Mouse (Mus musculus) adrenal gland, postnatal 14 days (tissue): ENCODE results near the gene E130308A19Rik. TPM values are rescaled to one million over a fixed set of nuclear protein-coding genes. Genes with fewer than 3 reads are reported as not detected.
A peak's percentile ranks its signal among the peaks of the same experiment; 100 is the strongest.
"Not testable (repeated sequence)": the region's sequence is repeated elsewhere in the genome, so short reads cannot be mapped to it uniquely, and the experiment has no call there.

Source experiments
- DNase-seq: peaks from one replicate; pipeline ENCODE4 v3.0.0; 2021; ENCODE audit warnings: mixed read lengths
- total RNA-seq: library from RNA; stranded (reverse); gene quantifications from 2 replicates; pipeline ENCODE4 v1.2.3, GENCODE M21; 2021

The E130308A19Rik gene
- total RNA-seq, 1 experiment from 2014 or later = 17.2 TPM

DNA sequence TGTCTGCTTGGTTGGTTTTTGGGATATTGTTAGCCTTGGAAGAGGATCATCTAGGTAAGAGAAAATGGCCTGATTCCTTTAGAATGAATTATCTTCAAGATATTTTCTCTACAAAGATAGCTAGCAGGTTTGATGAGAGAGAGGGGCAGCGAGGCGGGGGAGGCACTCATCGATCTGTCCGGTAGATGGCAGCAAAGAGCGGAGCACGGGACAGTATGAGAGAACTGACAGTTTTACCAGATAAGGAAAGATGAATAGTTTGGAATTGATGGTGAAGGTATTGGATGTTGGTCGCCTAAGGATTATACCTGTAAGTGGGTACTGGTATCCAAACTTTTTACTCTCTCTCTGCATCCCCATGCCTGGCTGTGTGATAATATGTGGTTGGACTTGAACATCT lies 160.7 kb downstream of the E130308A19Rik start:
- DNase-seq = peak; percentile 84

- no peak for DNase-seq
Measured at GRCm38 (mm10) chr4:59787126-59787525, 161.1 kb downstream of the E130308A19Rik start.

DNA sequence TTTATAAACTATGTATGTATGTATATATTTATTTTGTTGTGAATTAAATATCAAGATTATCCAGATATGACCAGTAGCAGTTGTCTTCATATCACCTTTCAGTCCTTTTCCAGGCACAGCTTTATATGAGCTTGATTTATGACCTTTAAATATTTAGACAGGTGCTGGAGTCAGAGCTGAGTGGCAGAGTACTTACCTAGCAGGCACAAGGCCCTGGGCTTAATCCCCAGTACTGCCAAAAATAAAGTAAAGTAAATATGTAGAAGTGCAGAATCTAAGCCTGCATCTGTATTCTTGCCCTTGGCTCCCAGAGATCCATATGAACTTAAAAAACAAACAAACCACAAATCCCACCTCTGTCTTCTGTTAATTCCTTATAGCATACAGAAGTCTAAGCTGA lies 163.0 kb downstream of the E130308A19Rik start:
- DNase-seq = no peak

DNA sequence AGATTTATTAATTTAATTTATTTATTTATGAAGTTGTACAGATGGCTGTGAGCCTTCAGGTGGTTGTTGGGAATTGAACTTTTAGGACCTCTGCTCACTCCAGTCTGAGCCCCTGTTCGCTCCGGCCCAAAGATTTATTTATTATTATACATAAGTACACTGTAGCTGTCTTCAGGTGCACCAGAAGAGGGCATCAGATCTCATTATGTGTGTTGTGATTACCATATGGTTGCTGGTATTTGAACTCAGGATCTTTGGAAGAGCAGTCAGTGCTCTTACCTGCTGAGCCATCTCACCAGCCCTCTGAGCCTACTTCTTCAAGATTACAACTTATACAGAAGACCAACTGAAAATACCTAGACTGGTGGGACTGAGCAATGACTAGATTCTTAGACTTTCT lies 167.6 kb downstream of the E130308A19Rik start:
- not testable (repeated sequence) for DNase-seq

DNA sequence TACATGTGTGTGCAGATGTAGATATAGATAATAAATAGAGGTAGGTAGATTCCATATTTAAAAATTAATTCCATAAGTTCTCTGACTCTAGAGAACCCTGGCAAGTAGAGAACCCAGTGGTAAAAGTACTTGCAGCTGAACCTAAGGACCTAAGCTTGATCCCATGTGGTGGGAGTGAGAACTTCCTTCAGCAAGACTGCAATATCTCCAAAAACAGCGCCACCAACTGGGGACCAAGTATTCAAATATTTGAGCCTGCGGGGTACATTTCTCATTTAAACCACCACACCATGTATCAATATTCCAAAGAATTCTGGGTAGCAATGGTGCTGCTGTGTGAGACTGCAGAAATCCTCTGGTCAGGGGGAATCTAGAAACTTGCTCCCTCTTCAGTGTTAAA lies 168.1 kb downstream of the E130308A19Rik start:
- no peak for DNase-seq

GRCm38 (mm10) chr4:59795788-59796455 lies 169.9 kb downstream of the E130308A19Rik start:
- no peak for DNase-seq

DNA sequence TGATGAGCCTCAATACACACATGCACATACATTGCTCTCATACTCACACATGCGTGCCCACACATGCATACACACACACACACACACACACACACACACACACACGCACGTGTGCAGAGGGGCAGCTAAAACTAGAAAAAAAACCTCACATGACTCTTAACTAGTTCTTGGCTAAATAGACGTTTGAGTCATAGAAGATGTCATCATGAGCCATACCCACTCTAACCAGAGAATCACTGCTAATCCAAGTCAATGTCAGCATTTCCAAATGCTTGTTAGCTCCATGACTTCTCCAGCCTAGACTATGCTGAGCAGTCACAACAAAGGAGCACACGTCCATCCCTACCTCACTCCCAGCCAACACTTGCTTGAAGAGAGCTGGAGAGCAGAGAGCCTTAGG lies 174.2 kb downstream of the E130308A19Rik start:
- DNase-seq = no peak

GRCm38 (mm10) chr4:59801489-59801888 lies 175.5 kb downstream of the E130308A19Rik start, which contains the start of gene Inip:
Gene Inip, minus strand, starts transcription at chr4:59801589.
- DNase-seq = no peak

DNA sequence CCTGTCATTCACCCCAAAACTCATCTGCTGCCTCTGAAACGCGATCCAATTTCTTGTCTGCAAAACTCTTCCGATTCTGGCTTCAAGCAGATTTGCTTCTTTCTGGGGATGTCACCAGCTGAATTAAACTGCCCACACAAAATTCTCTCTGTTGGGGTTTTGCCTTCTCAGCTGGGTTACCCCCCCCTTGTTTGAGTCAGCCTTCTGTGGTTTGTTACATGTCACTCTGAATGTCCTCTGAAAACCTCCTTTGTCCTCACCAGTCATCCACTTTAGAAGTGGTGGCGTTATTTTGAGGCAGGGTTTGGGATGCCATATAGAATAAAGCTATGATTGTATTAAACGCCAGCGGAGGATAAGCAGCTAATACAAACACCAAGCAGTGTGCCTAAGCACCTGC lies 176.1 kb downstream of the E130308A19Rik start:
- DNase-seq = no peak

- no peak for DNase-seq
Measured at GRCm38 (mm10) chr4:59802792-59803191, 176.8 kb downstream of the E130308A19Rik start.

DNA sequence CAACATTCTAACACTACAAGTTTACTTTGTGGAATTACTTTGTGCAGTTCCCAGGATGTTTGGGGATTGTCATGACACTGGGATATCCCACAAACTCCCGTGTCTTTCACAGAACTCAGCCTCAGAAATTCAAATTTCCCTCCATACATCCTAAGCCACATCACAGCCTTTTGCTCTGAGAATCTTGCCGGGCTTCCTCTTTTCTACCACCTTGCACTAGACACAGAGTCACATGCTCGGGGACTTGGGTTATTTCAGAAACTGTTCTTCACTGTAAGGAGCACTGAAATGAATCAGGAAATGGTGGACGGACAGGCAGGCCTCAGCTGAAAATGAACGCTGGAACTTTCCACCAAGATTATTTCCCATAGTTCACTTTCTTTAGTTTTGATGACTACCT lies 177.3 kb downstream of the E130308A19Rik start:
- DNase-seq = no peak

DNA sequence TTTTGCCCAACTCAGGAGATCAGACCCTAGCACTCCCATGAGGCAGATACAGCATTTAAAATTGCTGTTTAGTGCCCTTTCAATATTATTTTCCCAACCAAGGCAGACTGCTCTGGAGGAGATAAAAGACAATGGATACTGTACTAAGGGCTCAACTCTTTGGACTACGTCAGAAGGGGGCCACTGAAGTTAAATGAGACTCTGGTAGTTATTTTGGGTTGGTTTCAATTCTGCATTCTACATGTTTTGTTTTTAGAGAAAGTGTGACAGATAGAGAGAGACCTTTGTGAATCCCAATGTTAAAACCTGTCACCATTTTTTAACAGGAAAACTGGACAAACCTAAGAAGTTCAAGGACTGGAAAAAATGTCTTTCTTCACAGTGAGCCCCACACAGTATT lies 178.7 kb downstream of the E130308A19Rik start:
- DNase-seq = no peak

GRCm38 (mm10) chr4:59805181-59805967 lies 179.4 kb downstream of the E130308A19Rik start, which contains the start of gene Snx30:
Gene Snx30, plus strand, starts transcription at chr4:59805840.
- DNase-seq = peak; percentile 94

DNA sequence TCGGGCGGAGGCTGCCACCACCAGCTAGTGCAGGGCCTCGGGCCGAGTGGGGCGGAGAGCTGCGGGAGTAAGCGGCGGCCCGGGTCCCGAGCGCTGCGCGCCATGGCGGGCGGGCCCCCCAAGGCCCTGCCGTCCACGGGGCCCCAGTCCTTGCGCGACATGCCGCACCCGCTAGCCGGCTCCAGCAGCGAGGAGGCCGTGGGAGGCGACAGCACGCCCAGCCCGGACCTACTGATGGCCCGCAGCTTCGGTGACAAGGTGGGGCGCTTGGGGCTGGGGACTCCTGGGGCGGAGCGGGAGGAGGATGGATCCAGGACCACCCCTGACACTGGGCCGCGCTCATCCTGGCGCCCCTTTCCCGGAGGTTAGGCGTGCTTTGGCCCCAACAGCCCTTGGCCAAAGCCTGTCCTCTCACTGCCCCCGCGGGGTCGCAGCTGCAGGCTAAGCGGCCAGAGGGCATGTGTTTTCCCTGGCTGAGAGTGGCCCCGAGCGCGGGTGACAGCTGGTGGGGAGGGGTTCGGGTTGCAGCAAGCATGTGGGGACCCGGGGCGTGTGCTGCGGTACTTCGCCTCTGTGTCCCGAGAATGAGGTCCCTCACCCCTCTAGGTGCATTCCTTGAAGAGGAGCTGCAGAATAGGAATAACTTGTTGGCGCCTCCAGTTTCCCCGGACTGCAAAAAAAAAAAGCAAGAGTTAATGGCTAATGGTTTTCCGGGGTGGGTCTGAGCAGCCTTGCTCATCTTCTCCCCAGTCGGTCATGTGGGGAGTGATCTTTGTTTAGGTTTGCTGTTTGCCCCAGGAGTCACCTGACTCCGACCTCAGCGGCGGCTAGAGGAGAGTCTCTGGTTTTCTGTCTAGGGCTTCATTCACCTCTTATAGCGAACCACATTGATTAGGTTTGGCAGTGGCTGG lies 180.2 kb downstream of the E130308A19Rik start:
- DNase-seq = peak; percentile 39

- DNase-seq = peak; percentile 12
Measured at GRCm38 (mm10) chr4:59806879-59807195, 180.8 kb downstream of the E130308A19Rik start.

GRCm38 (mm10) chr4:59807521-59807920 lies 181.5 kb downstream of the E130308A19Rik start:
- DNase-seq = no peak

GRCm38 (mm10) chr4:59808396-59808795 lies 182.4 kb downstream of the E130308A19Rik start:
- DNase-seq = no peak

Other genes with a start within 250 kb of the E130308A19Rik start
- gene Susd1, start 187.6 kb upstream of the E130308A19Rik start, total RNA-seq = 5.1 and 5.4 TPM in 2 replicates
- gene Ptbp3, start 76.8 kb upstream of the E130308A19Rik start, total RNA-seq = 121 and 137 TPM in 2 replicates
- 135 and 145 TPM in 2 replicates for gene Hsdl2, start 44.6 kb upstream of the E130308A19Rik start, total RNA-seq
- gene Inip, start 175.4 kb downstream of the E130308A19Rik start, total RNA-seq = 14.2 and 19.3 TPM in 2 replicates
- gene Snx30, start 179.6 kb downstream of the E130308A19Rik start, total RNA-seq = 7.3 and 9.5 TPM in 2 replicates